Mouse (Mus musculus) cortical plate, adult 2 months (tissue): Measurements from ENCODE around the gene Il18rap. TPM values are rescaled to one million over a fixed set of nuclear protein-coding genes. Genes with fewer than 3 reads are reported as not detected.

Experiments used
- H3K27ac ChIP-seq: fragments of 200-500 bp; 2 replicates; pipeline ENCODE4 v1.5.1; 2012; ENCODE audit warnings: low read length, control low read depth, inconsistent platforms; ENCODE audit not compliant: insufficient read depth
- H3K4me1 ChIP-seq: fragments of 200-500 bp; 2 replicates; pipeline ENCODE4 v1.6.1; 2011; ENCODE audit warnings: low read length; ENCODE audit not compliant: control insufficient read depth, insufficient read depth
- H3K4me3 ChIP-seq: fragments of 200-500 bp; 2 replicates; pipeline ENCODE4 v1.5.1; 2011; ENCODE audit warnings: mild to moderate bottlenecking, low read length, control low read depth; ENCODE audit not compliant: insufficient read depth
- CTCF ChIP-seq: fragments of 200-500 bp; IDR thresholded peaks from 2 replicates; pipeline ENCODE4 v1.5.1; 2011; ENCODE audit warnings: mild to moderate bottlenecking, control low read depth, low read length; ENCODE audit not compliant: insufficient read depth; ENCODE audit errors: extremely low read depth
- POLR2A ChIP-seq: fragments of 200-500 bp; IDR thresholded peaks from 2 replicates; pipeline ENCODE4 v1.6.1; 2011; ENCODE audit warnings: mild to moderate bottlenecking, low read length, control low read depth; ENCODE audit not compliant: insufficient read depth; ENCODE audit errors: extremely low read depth
- polyA plus RNA-seq: library from polyadenylated mRNA; depleted of rRNA; stranded (reverse); fragments of >200 nt; gene quantifications from 2 replicates; pipeline ENCODE4 v1.2.3, GENCODE M21; 2012; rRNA removed

The Il18rap gene
- polyA plus RNA-seq, result 0.02 and 0.13 TPM in 2 replicates

GRCm38 (mm10) chr1:40514851-40515585 is at the start of gene Il18rap:
TSS of gene Il18rap (plus strand) at chr1:40515362.
- H3K27ac ChIP-seq, result no peak within 1 kb of the TSS
- H3K4me1 ChIP-seq, result no peaks in the 10 kb centered on the region
- no peak within 1 kb of the TSS for H3K4me3 ChIP-seq
- TF ChIP-seq POLR2A (no peak), CTCF (no peak)

- TF ChIP-seq POLR2A, result no peak
- no peak for TF ChIP-seq CTCF
- Histone ChIP-seq H3K4me3 (no peak within 1 kb of the TSS), H3K27ac (no peak within 1 kb of the TSS), H3K4me1 (no peaks in the 10 kb centered on the region)
These were observed 49.4 kb upstream of the Il18rap start, which contains the start of gene Il18r1 for GRCm38 (mm10) chr1:40465477-40466430. TSS of gene Il18r1 (plus strand) at chr1:40465552.

GRCm38 (mm10) chr1:40467306-40467705 is 47.9 kb upstream of the Il18rap start:
- no peak overlapping the region for H3K27ac ChIP-seq
- H3K4me1 ChIP-seq, result no peaks in the 10 kb centered on the region
- TF ChIP-seq POLR2A (no peak), CTCF (no peak)
- no peak overlapping the region for H3K4me3 ChIP-seq

- Histone ChIP-seq H3K4me1 (no peaks in the 10 kb centered on the region), H3K27ac (no peak overlapping the region), H3K4me3 (no peak overlapping the region)
- TF ChIP-seq CTCF (no peak), POLR2A (no peak)
These were observed 46.4 kb upstream of the Il18rap start for GRCm38 (mm10) chr1:40468805-40469204.

- H3K27ac ChIP-seq, result no peak overlapping the region
- no peaks in the 10 kb centered on the region for H3K4me1 ChIP-seq
- no peak overlapping the region for H3K4me3 ChIP-seq
- no peak for TF ChIP-seq POLR2A
- no peak for TF ChIP-seq CTCF
These were observed 45.3 kb upstream of the Il18rap start for GRCm38 (mm10) chr1:40469900-40470299.

GRCm38 (mm10) chr1:40472401-40472800 is 42.8 kb upstream of the Il18rap start:
- Histone ChIP-seq H3K27ac (no peak overlapping the region), H3K4me3 (no peak overlapping the region), H3K4me1 (no peaks in the 10 kb centered on the region)
- TF ChIP-seq POLR2A (no peak), CTCF (no peak)

GRCm38 (mm10) chr1:40473640-40474039 is 41.5 kb upstream of the Il18rap start:
- Histone ChIP-seq H3K4me3 (no peak overlapping the region), H3K4me1 (no peaks in the 10 kb centered on the region), H3K27ac (no peak overlapping the region)
- TF ChIP-seq CTCF (no peak), POLR2A (no peak)

- TF ChIP-seq POLR2A, result no peak
- no peaks in the 10 kb centered on the region for H3K4me1 ChIP-seq
- no peak overlapping the region for H3K4me3 ChIP-seq
- no peak overlapping the region for H3K27ac ChIP-seq
These were observed 40.8 kb upstream of the Il18rap start for GRCm38 (mm10) chr1:40474336-40474735.

- Histone ChIP-seq H3K4me1 (no peaks in the 10 kb centered on the region), H3K4me3 (no peak overlapping the region), H3K27ac (no peak overlapping the region)
- TF ChIP-seq POLR2A (no peak), CTCF (no peak)
These were observed 39.5 kb upstream of the Il18rap start for GRCm38 (mm10) chr1:40475697-40476096.

GRCm38 (mm10) chr1:40476756-40477155 is 38.4 kb upstream of the Il18rap start:
- no peak for TF ChIP-seq CTCF
- TF ChIP-seq POLR2A, result no peak
- Histone ChIP-seq H3K27ac (no peak overlapping the region), H3K4me1 (no peaks in the 10 kb centered on the region), H3K4me3 (no peak overlapping the region)
